Mouse (Mus musculus): ENCODE data around the gene Itga3. TPM values are rescaled to one million over a fixed set of nuclear protein-coding genes. Genes with fewer than 3 reads are reported as not detected.

The Itga3 gene
- polyA plus RNA-seq, 1 experiment from 2014 or later: 2.4 TPM

DNA sequence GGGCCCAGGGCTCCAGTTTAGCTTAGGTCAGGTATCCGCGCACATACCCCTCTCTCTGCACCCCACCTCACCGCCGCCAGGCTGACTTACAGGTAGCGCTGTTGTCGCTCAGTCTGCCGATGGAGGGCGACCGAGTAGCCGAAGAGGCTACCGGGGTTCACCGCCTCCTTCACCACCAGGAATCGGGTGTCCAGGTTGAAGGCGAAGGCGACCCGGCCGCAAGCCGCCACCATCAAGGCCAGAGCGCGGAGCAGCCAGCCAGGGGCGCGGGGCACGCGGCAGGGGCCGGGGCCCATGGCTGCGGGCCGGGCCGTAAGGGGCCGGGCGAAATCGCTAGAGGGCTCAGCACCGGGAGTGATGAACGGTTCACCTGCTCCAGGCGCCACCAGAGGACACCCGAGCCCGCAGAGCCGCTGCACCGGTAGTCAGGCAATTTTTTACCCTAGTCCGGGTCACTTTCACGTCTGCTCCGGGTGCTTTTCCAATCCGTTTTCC lies 513 bp downstream of the Itga3 start:
- peak overlapping the region; percentile 85 for H3K4me2 ChIP-seq
- under 1% methylated on average over 42 of the region's 42 CpGs for WGBS

DNA sequence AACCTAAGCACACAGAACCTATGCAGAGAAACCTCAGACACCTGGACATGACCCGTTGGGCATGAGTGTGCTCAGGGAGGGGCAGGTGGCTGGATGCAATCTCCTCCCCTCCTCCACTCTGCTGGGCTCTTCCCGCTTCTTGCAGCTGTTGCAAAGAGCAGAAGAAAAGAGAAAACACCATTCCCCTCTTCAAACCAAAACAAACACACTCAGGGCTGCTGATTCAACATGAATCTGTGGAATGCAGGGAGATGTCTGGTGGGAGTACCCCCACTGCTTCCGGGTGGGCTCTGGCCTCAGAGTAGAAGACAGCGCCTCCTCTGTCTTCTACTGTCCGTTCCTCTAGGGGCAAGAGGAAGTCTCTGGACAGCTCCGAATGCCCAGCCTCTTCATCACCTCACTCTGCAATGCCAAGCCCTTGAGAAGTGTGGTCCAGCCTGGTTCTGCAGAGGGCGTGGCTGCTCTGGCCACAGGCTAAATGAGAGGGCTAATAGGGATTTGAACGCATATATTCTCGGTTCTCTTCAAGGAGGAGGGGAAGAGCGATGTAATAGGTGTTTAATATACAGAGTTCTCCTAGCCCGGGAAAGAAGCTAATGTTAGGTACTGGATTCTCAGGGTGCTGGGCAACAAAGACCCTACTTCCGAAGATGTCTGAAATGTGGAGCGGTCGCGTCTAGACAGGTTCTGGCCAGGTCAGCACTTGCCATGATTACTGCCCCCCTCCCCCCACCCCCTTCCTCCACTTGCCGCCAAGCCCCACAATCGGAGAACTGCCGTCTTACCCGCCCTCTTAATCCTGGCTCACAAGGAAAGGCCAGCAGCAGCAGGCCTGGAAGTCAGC lies 1.2 kb downstream of the Itga3 start:
- 8% methylated on average over 19 of the region's 19 CpGs for WGBS
- Histone ChIP-seq H3K9ac (peak overlapping the region; percentile 67), H3K4me1 (peaks cover 17% of the 10 kb centered on the region), H3K4me3 (peak overlapping the region; percentile 59), H3K4me2 (peak overlapping the region; percentile 85), H3K9me3 (replicated peaks) (no peaks in the 10 kb centered on the region), H3K27ac (no peak overlapping the region), H3K27me3 (peaks cover 65% of the 10 kb centered on the region), H3K36me3 (ENCODE audit: poor library complexity, severe bottlenecking) (no peaks in the 10 kb centered on the region)
- ATAC-seq: peak; percentile 14; the same call in 1 of the 2 replicates

More for the DNA sequence above, 513 bp downstream of the Itga3 start:
- peak; percentile 68 for ATAC-seq
- peaks cover 65% of the 10 kb centered on the region for H3K27me3 ChIP-seq
- H3K9ac ChIP-seq: peak overlapping the region; percentile 67
- peak overlapping the region; percentile 59 for H3K4me3 ChIP-seq
- no peak overlapping the region for H3K27ac ChIP-seq
- H3K36me3 ChIP-seq (ENCODE audit: poor library complexity, severe bottlenecking): no peaks in the 10 kb centered on the region
- no peaks in the 10 kb centered on the region for H3K9me3 ChIP-seq (replicated peaks)
- peaks cover 17% of the 10 kb centered on the region for H3K4me1 ChIP-seq

DNA sequence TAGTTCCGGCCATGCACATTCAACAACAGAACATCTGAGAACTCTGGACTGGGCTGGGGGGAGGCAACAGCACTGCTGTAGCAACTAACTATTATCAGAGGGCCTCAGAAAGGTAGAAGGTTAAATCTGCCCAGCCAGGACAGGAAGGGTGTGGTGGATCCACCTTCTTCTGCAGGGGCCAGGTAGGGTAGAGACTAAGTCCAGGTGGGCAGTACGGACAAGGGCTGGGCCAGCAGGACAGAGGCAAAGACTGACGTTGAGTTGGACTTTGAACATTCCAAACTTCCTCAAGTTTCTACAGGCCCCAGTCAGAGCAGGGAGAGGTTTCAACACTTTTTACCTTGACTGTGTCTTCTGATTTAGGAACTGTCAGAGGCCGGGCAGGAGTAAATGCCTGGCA lies 1.9 kb downstream of the Itga3 start:
- no peak for ATAC-seq
- no peaks in the 10 kb centered on the region for H3K9me3 ChIP-seq (replicated peaks)
- H3K9ac ChIP-seq: no peak overlapping the region
- H3K4me1 ChIP-seq: peaks cover 17% of the 10 kb centered on the region
- H3K4me3 ChIP-seq: no peak overlapping the region
- peaks cover 58% of the 10 kb centered on the region for H3K27me3 ChIP-seq
- H3K27ac ChIP-seq: no peak overlapping the region
- 82% methylated on average over 4 of the region's 4 CpGs for WGBS
- H3K36me3 ChIP-seq (ENCODE audit: poor library complexity, severe bottlenecking): no peaks in the 10 kb centered on the region
- no peak overlapping the region for H3K4me2 ChIP-seq

DNA sequence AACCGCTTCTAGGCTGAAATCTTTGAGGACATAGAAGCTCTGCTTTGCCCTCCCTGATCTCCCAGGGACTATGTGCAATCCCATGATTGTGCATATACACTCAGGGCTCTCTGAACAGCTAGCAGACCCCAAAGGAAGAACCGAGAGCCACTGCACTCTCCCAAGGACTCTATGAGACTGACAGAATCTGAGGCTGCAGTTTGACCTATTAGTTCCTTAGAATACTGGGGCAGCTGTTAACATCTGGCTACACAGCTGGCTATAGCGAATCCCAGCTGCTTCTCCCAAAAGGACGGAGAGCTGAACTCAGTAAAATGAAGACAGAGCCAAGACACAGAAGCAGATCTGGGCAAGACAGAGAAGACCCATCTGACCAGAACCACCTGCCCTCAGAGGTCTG lies 2.8 kb downstream of the Itga3 start:
- Histone ChIP-seq H3K9me3 (replicated peaks) (no peaks in the 10 kb centered on the region), H3K27me3 (peaks cover 50% of the 10 kb centered on the region), H3K36me3 (ENCODE audit: poor library complexity, severe bottlenecking) (no peaks in the 10 kb centered on the region), H3K27ac (no peak overlapping the region), H3K9ac (no peak overlapping the region), H3K4me3 (no peak overlapping the region), H3K4me1 (peaks cover 17% of the 10 kb centered on the region), H3K4me2 (no peak overlapping the region)
- 80% methylated on average over 4 of the region's 4 CpGs for WGBS
- ATAC-seq: no peak

DNA sequence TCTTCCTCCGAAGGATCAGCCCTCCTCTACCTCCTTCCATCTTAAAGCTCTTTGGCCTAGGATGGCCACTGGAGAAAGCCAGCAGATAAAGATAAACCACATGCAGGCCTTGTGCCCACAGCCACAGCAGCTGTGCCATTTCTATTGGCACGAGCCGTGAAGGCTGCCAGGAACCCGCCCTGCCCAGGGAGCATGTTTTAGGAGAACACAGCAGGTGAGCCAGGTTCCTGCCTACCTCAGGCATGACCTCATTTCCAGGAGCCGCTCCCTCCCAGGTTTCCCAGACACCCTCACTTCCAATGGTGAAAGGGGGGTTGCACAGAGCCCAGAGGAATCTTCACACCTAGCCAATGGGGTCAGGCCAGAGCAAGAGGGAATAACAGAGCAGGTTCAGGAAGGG lies 3.8 kb downstream of the Itga3 start:
- ATAC-seq: no peak
- H3K36me3 ChIP-seq (ENCODE audit: poor library complexity, severe bottlenecking): no peaks in the 10 kb centered on the region
- H3K27me3 ChIP-seq: peaks cover 40% of the 10 kb centered on the region
- 80% methylated on average over 5 of the region's 5 CpGs for WGBS
- H3K4me1 ChIP-seq: peaks cover 17% of the 10 kb centered on the region
- no peak overlapping the region for H3K27ac ChIP-seq
- no peaks in the 10 kb centered on the region for H3K9me3 ChIP-seq (replicated peaks)
- H3K9ac ChIP-seq: no peak overlapping the region
- no peak overlapping the region for H3K4me3 ChIP-seq
- H3K4me2 ChIP-seq: no peak overlapping the region

DNA sequence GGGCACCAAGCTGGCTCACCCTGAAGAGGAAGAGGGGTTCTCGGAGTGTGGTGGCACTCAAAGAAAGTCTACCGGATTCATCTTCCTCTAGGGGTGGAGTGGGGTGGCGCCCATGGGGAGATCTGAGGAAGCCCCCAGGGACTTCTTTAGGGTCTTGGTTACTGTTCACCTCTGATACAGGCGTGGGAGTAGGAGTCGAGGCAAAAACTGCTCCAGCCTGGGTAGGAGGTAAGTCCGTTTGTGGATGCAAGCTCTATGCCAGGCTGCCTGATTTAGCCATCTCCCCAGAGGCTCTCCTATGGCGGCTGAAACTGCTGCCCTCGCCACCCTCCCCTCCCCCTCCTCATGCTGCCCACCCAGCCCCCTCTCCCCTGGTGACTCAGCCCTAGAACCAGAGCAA lies 4.5 kb downstream of the Itga3 start:
- H3K4me3 ChIP-seq: no peak overlapping the region
- no peaks in the 10 kb centered on the region for H3K9me3 ChIP-seq (replicated peaks)
- H3K27me3 ChIP-seq: peaks cover 33% of the 10 kb centered on the region
- H3K36me3 ChIP-seq (ENCODE audit: poor library complexity, severe bottlenecking): no peaks in the 10 kb centered on the region
- 69% methylated on average over 7 of the region's 8 CpGs for WGBS
- no peak for ATAC-seq
- H3K27ac ChIP-seq: no peak overlapping the region
- peaks cover 16% of the 10 kb centered on the region for H3K4me1 ChIP-seq
- no peak overlapping the region for H3K9ac ChIP-seq
- no peak overlapping the region for H3K4me2 ChIP-seq

DNA sequence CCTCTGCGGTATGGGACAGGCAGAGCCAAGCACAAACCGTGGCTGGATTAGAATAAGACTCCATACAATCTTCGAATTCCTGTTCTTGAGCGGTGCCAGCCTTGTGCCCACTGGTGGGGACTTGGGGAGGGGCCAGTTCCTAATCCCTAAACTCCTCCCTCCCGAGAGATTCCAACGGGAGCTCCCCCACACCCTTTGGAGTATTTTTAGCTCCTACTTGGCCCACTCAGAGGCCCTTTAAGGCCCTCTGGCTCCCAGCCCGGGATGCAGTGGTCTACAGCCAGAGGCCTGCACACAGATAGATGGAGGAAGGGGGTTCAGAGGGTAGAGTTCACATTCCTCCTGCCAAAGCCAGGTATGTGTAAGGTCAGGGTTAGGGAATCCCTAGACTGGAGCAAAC lies 5.3 kb downstream of the Itga3 start:
- Histone ChIP-seq H3K4me2 (no peak overlapping the region), H3K9me3 (replicated peaks) (no peaks in the 10 kb centered on the region), H3K27ac (no peak overlapping the region), H3K27me3 (peaks cover 28% of the 10 kb centered on the region), H3K9ac (no peak overlapping the region), H3K4me3 (no peak overlapping the region), H3K36me3 (ENCODE audit: poor library complexity, severe bottlenecking) (no peaks in the 10 kb centered on the region), H3K4me1 (peaks cover 12% of the 10 kb centered on the region)
- ATAC-seq: no peak
- 44% methylated on average over 7 of the region's 7 CpGs for WGBS

DNA sequence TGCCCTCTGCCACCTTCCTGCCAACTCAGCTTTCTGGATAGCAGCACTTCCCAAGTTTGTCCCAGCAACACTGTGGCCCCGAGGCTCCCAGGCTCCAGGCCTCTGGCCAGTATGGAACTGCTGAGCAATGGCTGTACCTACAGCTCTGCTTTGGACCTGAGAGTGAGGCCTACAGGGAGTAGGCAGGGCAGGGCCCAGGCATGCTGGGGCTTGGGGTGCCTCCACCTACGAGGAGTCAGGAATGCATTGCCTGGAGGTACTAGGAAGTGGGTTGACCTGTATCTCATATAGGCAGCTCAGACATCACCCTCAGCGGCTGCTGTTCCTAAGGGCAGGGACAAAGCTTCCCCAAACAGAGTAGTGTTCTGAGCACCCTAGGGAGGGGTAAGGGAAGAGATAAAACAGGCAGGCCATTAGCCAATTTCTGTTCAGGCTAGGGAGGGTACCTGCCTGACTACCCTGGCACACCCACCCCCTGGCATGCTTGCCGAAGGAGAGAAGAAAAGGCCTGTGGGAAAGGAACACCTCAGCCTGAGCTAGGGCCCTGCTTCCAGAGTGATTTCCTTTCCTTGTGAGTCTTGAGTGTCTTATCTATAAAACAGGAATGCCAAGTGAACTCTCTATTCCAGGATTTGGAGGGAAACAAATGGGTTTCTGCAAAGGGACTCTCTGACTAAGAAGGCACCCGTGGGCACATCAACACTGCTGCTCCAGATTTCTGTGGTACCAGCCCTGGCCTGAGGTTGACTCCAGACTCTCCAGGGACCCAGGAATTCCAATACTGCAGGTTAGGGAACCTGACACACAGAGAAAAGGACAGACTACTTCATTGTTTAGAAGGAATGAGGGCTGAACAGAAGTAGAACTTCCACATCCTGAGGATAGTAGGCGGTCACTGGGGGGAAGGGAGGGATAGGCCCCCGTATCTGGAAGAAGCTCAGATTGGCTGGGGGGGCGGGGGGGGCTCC lies 6.2 kb downstream of the Itga3 start:
- H3K9me3 ChIP-seq (replicated peaks): no peaks in the 10 kb centered on the region

DNA sequence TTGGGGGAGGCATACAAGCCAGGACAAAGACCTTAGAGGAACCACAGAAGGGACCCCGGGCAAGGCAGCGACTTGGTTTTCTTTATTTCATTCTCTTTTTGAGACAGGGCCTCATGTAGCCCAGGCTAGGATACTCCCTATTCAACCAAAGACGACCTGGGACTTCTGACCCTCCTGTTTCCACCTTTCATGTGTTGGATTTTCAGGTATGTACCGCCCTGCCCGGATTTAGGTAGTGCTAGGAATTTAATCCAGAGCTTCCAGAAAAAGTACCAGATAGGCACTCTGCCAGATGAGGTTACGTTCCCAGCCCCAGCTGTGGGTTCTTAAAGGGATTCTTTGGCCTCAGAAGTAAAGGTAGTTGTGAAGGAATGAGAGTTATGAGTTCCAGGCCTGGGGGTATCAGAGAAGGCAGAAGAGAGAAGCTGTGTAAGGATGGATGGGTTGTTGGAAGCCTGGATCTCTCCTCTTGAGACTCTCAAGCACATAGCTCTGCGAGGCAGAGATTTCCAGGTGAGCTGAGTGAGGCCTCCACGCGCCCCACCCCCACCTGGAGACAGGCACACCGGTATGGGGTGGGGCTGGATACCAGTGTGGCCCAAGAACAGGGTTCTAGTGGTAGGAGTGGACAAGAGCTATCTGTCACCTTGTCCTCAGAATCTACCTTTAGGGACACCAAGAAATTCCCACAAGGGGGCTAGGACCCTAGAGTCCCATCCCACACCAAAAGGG lies 7.2 kb downstream of the Itga3 start:
- no peaks in the 10 kb centered on the region for H3K4me1 ChIP-seq
- H3K4me3 ChIP-seq: no peak overlapping the region
- ATAC-seq: no peak
- no peaks in the 10 kb centered on the region for H3K36me3 ChIP-seq (ENCODE audit: poor library complexity, severe bottlenecking)
- no peak overlapping the region for H3K27ac ChIP-seq
- WGBS: 88% methylated on average over 10 of the region's 10 CpGs
- no peak overlapping the region for H3K9ac ChIP-seq
- no peaks in the 10 kb centered on the region for H3K9me3 ChIP-seq (replicated peaks)
- no peak overlapping the region for H3K4me2 ChIP-seq
- H3K27me3 ChIP-seq: peaks cover 13% of the 10 kb centered on the region

More for the DNA sequence above, 6.2 kb downstream of the Itga3 start:
- no peaks in the 10 kb centered on the region for H3K36me3 ChIP-seq (ENCODE audit: poor library complexity, severe bottlenecking)
- H3K9ac ChIP-seq: no peak overlapping the region
- 72% methylated on average over 8 of the region's 8 CpGs for WGBS
- no peak overlapping the region for H3K27ac ChIP-seq
- no peak overlapping the region for H3K4me3 ChIP-seq
- peaks cover 23% of the 10 kb centered on the region for H3K27me3 ChIP-seq
- no peak for ATAC-seq
- H3K4me2 ChIP-seq: no peak overlapping the region
- H3K4me1 ChIP-seq: peaks cover 4% of the 10 kb centered on the region

DNA sequence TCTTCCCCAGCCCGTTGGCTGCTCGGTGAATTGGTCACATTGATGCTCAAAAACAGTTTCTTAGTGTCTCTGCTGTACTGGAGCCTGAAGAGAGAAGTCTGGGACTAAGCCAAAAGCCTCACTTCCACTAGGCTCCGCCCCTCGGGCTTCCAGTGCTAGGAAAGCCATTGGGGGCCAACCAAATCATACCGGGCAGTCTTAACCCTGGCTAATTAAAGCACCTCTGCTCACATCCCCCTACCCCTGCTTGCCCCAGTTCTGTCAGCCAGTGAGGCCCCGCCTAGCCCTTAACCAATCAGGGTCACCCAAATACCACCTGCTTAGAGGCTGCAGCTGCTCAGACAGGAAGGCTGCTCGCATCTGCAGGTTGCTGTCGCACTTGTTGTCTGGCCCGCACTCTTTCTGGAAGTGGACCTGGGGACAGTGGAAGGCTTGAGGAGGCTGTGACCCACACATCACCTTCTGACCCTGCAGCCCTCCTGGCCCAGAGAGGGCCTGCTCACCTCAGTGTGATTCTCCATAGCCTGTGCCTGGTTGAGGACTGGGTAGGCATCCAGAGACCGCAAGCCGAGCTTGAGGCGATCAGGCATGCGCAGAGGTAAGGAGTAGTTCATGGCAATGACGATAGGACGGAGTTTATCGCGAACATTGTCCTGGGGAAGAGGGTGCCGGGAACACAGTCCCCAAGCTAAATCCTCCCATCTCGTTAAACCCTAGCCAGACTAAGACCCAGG lies 19.7 kb downstream of the Itga3 start:
- peaks cover 16% of the 10 kb centered on the region; the same call in 1 of the 2 replicates for H3K27me3 ChIP-seq
- H3K36me3 ChIP-seq (ENCODE audit: poor library complexity, severe bottlenecking): no peaks in the 10 kb centered on the region
- H3K27ac ChIP-seq: no peak overlapping the region
- H3K4me3 ChIP-seq: 0 out of 2 replicates have a peak overlapping the region, but pooled peaks have one; percentile 21
- ATAC-seq: peak; percentile 48; the same call in 1 of the 2 replicates
- peak overlapping the region; percentile 28; the same call in 1 of the 2 replicates for H3K9ac ChIP-seq
- peaks cover 14% of the 10 kb centered on the region for H3K4me1 ChIP-seq
- H3K4me2 ChIP-seq: peak overlapping the region; percentile 55
- WGBS: 7% methylated on average over 19 of the region's 19 CpGs
- H3K9me3 ChIP-seq (replicated peaks): no peaks in the 10 kb centered on the region

DNA sequence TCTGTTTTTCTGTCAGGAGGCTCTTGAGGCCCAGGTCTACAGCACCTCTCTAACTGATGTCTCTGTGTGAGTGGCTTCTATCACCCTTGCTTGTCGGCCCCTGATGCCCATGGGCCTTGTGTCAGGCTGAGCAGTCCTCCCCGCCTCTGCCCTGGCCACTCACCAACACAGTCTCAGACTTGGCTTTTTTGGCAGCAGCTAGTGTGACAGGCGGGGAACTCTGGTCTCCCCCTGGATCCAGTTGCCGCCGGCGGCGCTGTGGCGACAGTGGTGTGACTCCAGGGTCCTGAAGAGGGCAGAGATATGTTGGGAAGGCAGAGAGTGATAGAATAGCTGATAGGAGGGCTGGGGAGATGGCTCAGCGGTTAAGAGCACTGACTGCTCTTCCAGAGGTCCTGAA lies 23.5 kb downstream of the Itga3 start:
- no peaks in the 10 kb centered on the region for H3K36me3 ChIP-seq (ENCODE audit: poor library complexity, severe bottlenecking)

More for the DNA sequence above, 23.5 kb downstream of the Itga3 start:
- Histone ChIP-seq H3K4me3 (no peak overlapping the region), H3K27ac (no peak overlapping the region), H3K27me3 (peaks cover 13% of the 10 kb centered on the region; the same call in 1 of the 2 replicates), H3K4me2 (no peak overlapping the region), H3K9me3 (replicated peaks) (no peaks in the 10 kb centered on the region), H3K4me1 (peaks cover 14% of the 10 kb centered on the region), H3K9ac (no peak overlapping the region)
- WGBS: 79% methylated on average over 9 of the region's 9 CpGs
- ATAC-seq: no peak
